Mouse (Mus musculus) kidney, adult 8-10 months (tissue): ENCODE data around the gene Htr1b.
A peak's percentile ranks its signal among the peaks of the same experiment; 100 is the strongest.

Experiments used
- DNase-seq, 2 experiments: peaks; one replicate each; pipeline ENCODE4 v3.0.0; 2022

Htr1b gene

GRCm38 (mm10) chr9:81633437-81633973, at the start of gene Htr1b:
Gene Htr1b, minus strand, starts transcription at chr9:81633828.
- DNase-seq: peak; percentile 20 to 23

- peak; percentile 25 to 71 for DNase-seq
Measured at GRCm38 (mm10) chr9:81676716-81677115, 43.1 kb upstream of the Htr1b start.

- no peak for DNase-seq
Measured at GRCm38 (mm10) chr9:81637486-81637885, 3.9 kb upstream of the Htr1b start.

GRCm38 (mm10) chr9:81635109-81635508, 1.5 kb upstream of the Htr1b start:
- DNase-seq: peak; percentile 28 to 47

- DNase-seq: no peak
Measured at GRCm38 (mm10) chr9:81634163-81634562, 535 bp upstream of the Htr1b start.

GRCm38 (mm10) chr9:81632736-81633436, 742 bp downstream of the Htr1b start:
- DNase-seq: no peak

GRCm38 (mm10) chr9:81632191-81632735, 1.4 kb downstream of the Htr1b start:
- no peak for DNase-seq

- peak in 1 of 2 experiments; percentile 14 for DNase-seq
Measured at GRCm38 (mm10) chr9:81631581-81632091, 2.0 kb downstream of the Htr1b start.

GRCm38 (mm10) chr9:81626899-81627606, 6.6 kb downstream of the Htr1b start:
- DNase-seq: peak; percentile 38 to 69

GRCm38 (mm10) chr9:81625898-81626297, 7.7 kb downstream of the Htr1b start:
- no peak for DNase-seq

GRCm38 (mm10) chr9:81622873-81623272, 10.8 kb downstream of the Htr1b start:
- no peak for DNase-seq

GRCm38 (mm10) chr9:81611022-81611421, 22.6 kb downstream of the Htr1b start:
- no peak for DNase-seq
